Mouse (Mus musculus): ENCODE results near the gene Zfp62. TPM values are rescaled to one million over a fixed set of nuclear protein-coding genes. Genes with fewer than 3 reads are reported as not detected.
A peak's percentile ranks its signal among the peaks of the same experiment; 100 is the strongest.

Gene Zfp62
- polyA plus RNA-seq, 1 experiment, result 2.4 TPM

GRCm38 (mm10) chr11:49252048-49252447 lies 49.0 kb downstream of the Zfp62 start:
- Histone ChIP-seq H3K27me3 (ENCODE audit: control insufficient read depth, insufficient read depth, low read length) (no peaks in the 10 kb centered on the region), H3K27ac (ENCODE audit: insufficient read depth, low read length) (no peak overlapping the region), H3K4me1 (ENCODE audit: control insufficient read depth, insufficient read depth, insufficient read length) (peaks cover 12% of the 10 kb centered on the region; the same call in 1 of the 2 replicates), H3K4me3 (ENCODE audit: extremely low read depth, insufficient read depth, insufficient read length) (peak overlapping the region; percentile 15; the same call in 1 of the 2 replicates), H3K36me3 (ENCODE audit: control insufficient read depth, insufficient read depth, low read length) (peaks cover 22% of the 10 kb centered on the region)
- TF ChIP-seq POLR2A (IDR thresholded peaks at IDR 0.05; ENCODE audit: low read depth, low read length) (no peak), CTCF (IDR thresholded peaks at IDR 0.05; ENCODE audit: extremely low read depth, insufficient read depth, insufficient read length, insufficient replicate concordance) (no peak)
- WGBS, result 12% methylated on average over 5 of the region's 5 CpGs
- no peak for DNase-seq (ENCODE audit: low read depth in 1 of 2, low spot score in 2 of 2)

- Histone ChIP-seq H3K4me1 (ENCODE audit: control insufficient read depth, insufficient read depth, insufficient read length) (peaks cover 8% of the 10 kb centered on the region; the same call in 1 of the 2 replicates), H3K4me3 (ENCODE audit: extremely low read depth, insufficient read depth, insufficient read length) (no peak overlapping the region), H3K27me3 (ENCODE audit: control insufficient read depth, insufficient read depth, low read length) (no peaks in the 10 kb centered on the region), H3K27ac (ENCODE audit: insufficient read depth, low read length) (no peak overlapping the region), H3K36me3 (ENCODE audit: control insufficient read depth, insufficient read depth, low read length) (peaks cover 24% of the 10 kb centered on the region)
- no peak for DNase-seq (ENCODE audit: low read depth in 1 of 2, low spot score in 2 of 2)
- no peak for TF ChIP-seq CTCF (IDR thresholded peaks at IDR 0.05; ENCODE audit: extremely low read depth, insufficient read depth, insufficient read length, insufficient replicate concordance)
- no peak for TF ChIP-seq POLR2A (IDR thresholded peaks at IDR 0.05; ENCODE audit: low read depth, low read length)
- WGBS, result 46% methylated on average over 6 of the region's 6 CpGs
These were observed 49.9 kb downstream of the Zfp62 start for GRCm38 (mm10) chr11:49253035-49253434.

- 92% methylated on average over 2 of the region's 2 CpGs for WGBS
- no peaks in the 10 kb centered on the region for H3K27me3 ChIP-seq (ENCODE audit: control insufficient read depth, insufficient read depth, low read length)
- no peak overlapping the region for H3K27ac ChIP-seq (ENCODE audit: insufficient read depth, low read length)
- no peak overlapping the region for H3K4me3 ChIP-seq (ENCODE audit: extremely low read depth, insufficient read depth, insufficient read length)
- peaks cover 45% of the 10 kb centered on the region for H3K36me3 ChIP-seq (ENCODE audit: control insufficient read depth, insufficient read depth, low read length)
- no peaks in the 10 kb centered on the region for H3K4me1 ChIP-seq (ENCODE audit: control insufficient read depth, insufficient read depth, insufficient read length)
- TF ChIP-seq CTCF (IDR thresholded peaks at IDR 0.05; ENCODE audit: extremely low read depth, insufficient read depth, insufficient read length, insufficient replicate concordance) (no peak), POLR2A (IDR thresholded peaks at IDR 0.05; ENCODE audit: low read depth, low read length) (no peak)
- no peak for DNase-seq (ENCODE audit: low read depth in 1 of 2, low spot score in 2 of 2)
These were observed 56.2 kb downstream of the Zfp62 start for GRCm38 (mm10) chr11:49259296-49259695.

GRCm38 (mm10) chr11:49259829-49260228 lies 56.7 kb downstream of the Zfp62 start:
- no peaks in the 10 kb centered on the region for H3K27me3 ChIP-seq (ENCODE audit: control insufficient read depth, insufficient read depth, low read length)
- H3K36me3 ChIP-seq (ENCODE audit: control insufficient read depth, insufficient read depth, low read length), result peaks cover 41% of the 10 kb centered on the region
- no peak overlapping the region for H3K4me3 ChIP-seq (ENCODE audit: extremely low read depth, insufficient read depth, insufficient read length)
- no peak for DNase-seq (ENCODE audit: low read depth in 1 of 2, low spot score in 2 of 2)
- 32% methylated on average over 1 of the region's 1 CpGs for WGBS
- no peak overlapping the region for H3K27ac ChIP-seq (ENCODE audit: insufficient read depth, low read length)
- H3K4me1 ChIP-seq (ENCODE audit: control insufficient read depth, insufficient read depth, insufficient read length), result no peaks in the 10 kb centered on the region
- TF ChIP-seq POLR2A (IDR thresholded peaks at IDR 0.05; ENCODE audit: low read depth, low read length) (no peak), CTCF (IDR thresholded peaks at IDR 0.05; ENCODE audit: extremely low read depth, insufficient read depth, insufficient read length, insufficient replicate concordance) (no peak)

- DNase-seq (ENCODE audit: low read depth in 1 of 2, low spot score in 2 of 2), result no peak
These were observed 57.7 kb downstream of the Zfp62 start for GRCm38 (mm10) chr11:49260598-49261312.

GRCm38 (mm10) chr11:49261313-49261855 lies 58.3 kb downstream of the Zfp62 start:
- Histone ChIP-seq H3K4me1 (ENCODE audit: control insufficient read depth, insufficient read depth, insufficient read length) (no peaks in the 10 kb centered on the region), H3K27ac (ENCODE audit: insufficient read depth, low read length) (no peak overlapping the region), H3K36me3 (ENCODE audit: control insufficient read depth, insufficient read depth, low read length) (peaks cover 38% of the 10 kb centered on the region), H3K27me3 (ENCODE audit: control insufficient read depth, insufficient read depth, low read length) (no peaks in the 10 kb centered on the region), H3K4me3 (ENCODE audit: extremely low read depth, insufficient read depth, insufficient read length) (no peak overlapping the region)
- TF ChIP-seq POLR2A (IDR thresholded peaks at IDR 0.05; ENCODE audit: low read depth, low read length), result no peak
- WGBS, result 96% methylated on average over 14 of the region's 14 CpGs
- no peak for DNase-seq (ENCODE audit: low read depth in 1 of 2, low spot score in 2 of 2)

More at GRCm38 (mm10) chr11:49260598-49261312, 57.7 kb downstream of the Zfp62 start:
- Histone ChIP-seq H3K4me1 (ENCODE audit: control insufficient read depth, insufficient read depth, insufficient read length) (no peaks in the 10 kb centered on the region), H3K27me3 (ENCODE audit: control insufficient read depth, insufficient read depth, low read length) (no peaks in the 10 kb centered on the region), H3K27ac (ENCODE audit: insufficient read depth, low read length) (no peak overlapping the region), H3K4me3 (ENCODE audit: extremely low read depth, insufficient read depth, insufficient read length) (no peak overlapping the region), H3K36me3 (ENCODE audit: control insufficient read depth, insufficient read depth, low read length) (peaks cover 40% of the 10 kb centered on the region)
- WGBS, result 87% methylated on average over 21 of the region's 21 CpGs
- TF ChIP-seq CTCF (IDR thresholded peaks at IDR 0.05; ENCODE audit: extremely low read depth, insufficient read depth, insufficient read length, insufficient replicate concordance) (no peak), POLR2A (IDR thresholded peaks at IDR 0.05; ENCODE audit: low read depth, low read length) (no peak)

- Histone ChIP-seq H3K4me1 (ENCODE audit: control insufficient read depth, insufficient read depth, insufficient read length) (no peaks in the 10 kb centered on the region), H3K36me3 (ENCODE audit: control insufficient read depth, insufficient read depth, low read length) (peaks cover 36% of the 10 kb centered on the region), H3K27me3 (ENCODE audit: control insufficient read depth, insufficient read depth, low read length) (no peaks in the 10 kb centered on the region), H3K4me3 (ENCODE audit: extremely low read depth, insufficient read depth, insufficient read length) (no peak overlapping the region), H3K27ac (ENCODE audit: insufficient read depth, low read length) (no peak overlapping the region)
- no peak for TF ChIP-seq POLR2A (IDR thresholded peaks at IDR 0.05; ENCODE audit: low read depth, low read length)
- no peak for TF ChIP-seq CTCF (IDR thresholded peaks at IDR 0.05; ENCODE audit: extremely low read depth, insufficient read depth, insufficient read length, insufficient replicate concordance)
- no peak for DNase-seq (ENCODE audit: low read depth in 1 of 2, low spot score in 2 of 2)
- WGBS, result 91% methylated on average over 5 of the region's 5 CpGs
These were observed 59.2 kb downstream of the Zfp62 start for GRCm38 (mm10) chr11:49262286-49262685.

All from spleen, adult 2 months (tissue).